In genomic region chr2:163858254-163858947, GRCm38 (mm10) we compare ENCODE assay signal across 10 mouse cellular contexts. TPM values are rescaled to one million over a fixed set of nuclear protein-coding genes. Genes with fewer than 3 reads are reported as not detected.
A peak's percentile ranks its signal among the peaks of the same experiment; 100 is the strongest.
DNase-seq lines count a peak whose midpoint lies in the region; ATAC-seq and TF ChIP-seq lines count a peak whose summit lies in the region.
"Had no signal": no experiment of that assay in that cellular context is flagged by ENCODE, and none has a peak within 500 bp of the region (broad histone marks: within the 10 kb centered on the region; RNA-seq: fewer than 3 reads in every experiment).

No protein-coding gene starts in this region.

- peak in 2 of 3 experiments; percentile 38 to 57; a peak in 4 of 6 replicates for TF ChIP-seq CTCF in MEL (IDR thresholded peaks at IDR 0.05 in 2 of 3, conservative IDR thresholded peaks at IDR 0.05 in 1 of 3; ENCODE audit: control insufficient read depth in 1 of 3, insufficient read depth in 1 of 3, low read depth in 2 of 3, low read length in 3 of 3, poor library complexity in 1 of 3, severe bottlenecking in 1 of 3)
- peak; percentile 79 for TF ChIP-seq CTCF in stomach, postnatal 0 days (IDR thresholded peaks at IDR 0.05; ENCODE audit: low read depth)

- WGBS in heart, embryonic 11.5 days (ENCODE audit: insufficient replicate concordance) = 15% methylated on average over 50 of the region's 50 CpGs
- WGBS in stomach, postnatal 0 days = 14% methylated on average over 46 of the region's 50 CpGs

- TF ChIP-seq POLR2A in MEL (IDR thresholded peaks at IDR 0.05; ENCODE audit: control insufficient read depth in 1 of 2, insufficient read depth in 1 of 2, low read depth in 1 of 2, low read length in 2 of 2, poor library complexity in 1 of 2) = no peak

- H3K9ac ChIP-seq in heart, embryonic 11.5 days (ENCODE audit: low read depth, low read length) = no peak overlapping the region
- no peak overlapping the region for H3K9ac ChIP-seq in MEL (ENCODE audit: control insufficient read depth, low read depth, low read length, poor library complexity, severe bottlenecking)
- H3K9ac ChIP-seq in stomach, postnatal 0 days (ENCODE audit: low read length) = no peak overlapping the region

- TF ChIP-seq RAD21 in MEL (IDR thresholded peaks at IDR 0.05; ENCODE audit: low read depth, low read length) = peak; percentile 17

- intact Hi-C loops in heart, postnatal 25 days (cut with DNase I) = loop anchor here (1.0 to 5.0 kb wide), 2 partner anchors 93 to 109 kb away; no protein-coding TSS in a partner anchor

- H3K36me3 ChIP-seq in heart, embryonic 11.5 days (ENCODE audit: control insufficient read depth, insufficient read depth, low read length) = no peaks in the 10 kb centered on the region
- no peaks in the 10 kb centered on the region for H3K36me3 ChIP-seq in MEL (ENCODE audit: control insufficient read depth in 1 of 2, insufficient read depth in 2 of 2, low read length in 2 of 2)
- no peaks in the 10 kb centered on the region for H3K36me3 ChIP-seq in stomach, postnatal 0 days (ENCODE audit: control insufficient read depth, insufficient read depth, low read length)
- H3K36me3 ChIP-seq: G1E had no signal

- ATAC-seq in heart, embryonic 11.5 days (replicated peaks; ENCODE audit: insufficient number of reproducible peaks, low FRiP score, low TSS enrichment) = no peak
- ATAC-seq in stomach, postnatal 0 days (ENCODE audit: low FRiP score, low TSS enrichment) = peak; percentile 15; the same call in 1 of the 2 replicates

- DNase-seq in heart, postnatal 25 days (ENCODE audit: low spot score) = no peak
- no peak for DNase-seq in MEL (ENCODE audit: low read depth, low spot score)
- peak; percentile 68 to 73 for DNase-seq in cerebellum, postnatal 36 days
- peak; percentile 24 for DNase-seq in gastrocnemius, postnatal 25 days
- DNase-seq in kidney, postnatal 10 days = peak; percentile 49
- peak; percentile 59 for DNase-seq in mesoderm, embryonic 11.5 days (ENCODE audit: low read depth, low spot score)
- peak; percentile 32 for DNase-seq in stomach, postnatal 0 days (ENCODE audit: low spot score)

- peak overlapping the region; percentile 10; the same call in 1 of the 2 replicates for H3K4me3 ChIP-seq in heart, embryonic 11.5 days (ENCODE audit: low read depth, low read length)
- no peak overlapping the region for H3K4me3 ChIP-seq in MEL (ENCODE audit: control insufficient read depth in 1 of 2, insufficient read depth in 1 of 2, low read depth in 2 of 2, low read length in 2 of 2)
- H3K4me3 ChIP-seq in stomach, postnatal 0 days (ENCODE audit: low read depth, low read length) = no peak overlapping the region

- H3K4me1 ChIP-seq in heart, embryonic 11.5 days (ENCODE audit: control insufficient read depth, insufficient read depth, low read length) = peaks cover 2% of the 10 kb centered on the region; the same call in 1 of the 2 replicates
- H3K4me1 ChIP-seq in MEL (ENCODE audit: control insufficient read depth in 1 of 2, insufficient read depth in 2 of 2, low read length in 2 of 2) = no peaks in the 10 kb centered on the region
- no peaks in the 10 kb centered on the region for H3K4me1 ChIP-seq in stomach, postnatal 0 days (replicated peaks; ENCODE audit: control insufficient read depth, insufficient read depth)

- H3K4me2 ChIP-seq in heart, embryonic 11.5 days = peak overlapping the region; percentile 42
- 0 out of 2 replicates have a peak overlapping the region, but pooled peaks have one; percentile 20 for H3K4me2 ChIP-seq in stomach, postnatal 0 days (replicated peaks; ENCODE audit: low read depth)

- H3K27me3 ChIP-seq in heart, embryonic 11.5 days (ENCODE audit: control insufficient read depth, insufficient read depth, low read length) = peaks cover 64% of the 10 kb centered on the region
- no peaks in the 10 kb centered on the region for H3K27me3 ChIP-seq in MEL (ENCODE audit: control insufficient read depth in 1 of 2, insufficient read depth in 2 of 2, low read length in 2 of 2)
- H3K27me3 ChIP-seq in stomach, postnatal 0 days (ENCODE audit: control insufficient read depth, insufficient read depth, low read length) = peaks cover 9% of the 10 kb centered on the region

- TF ChIP-seq EP300 in MEL (IDR thresholded peaks at IDR 0.05; ENCODE audit: low read depth in 1 of 2, low read length in 2 of 2) = no peak
- no peak for TF ChIP-seq EP300 in stomach, postnatal 0 days (optimal IDR thresholded peaks at IDR 0.05)

- no peaks in the 10 kb centered on the region for H3K79me2 ChIP-seq in MEL (ENCODE audit: control insufficient read depth, insufficient read depth, low read length, poor library complexity)

- H3K27ac ChIP-seq in heart, embryonic 11.5 days (ENCODE audit: low read depth, low read length) = no peak overlapping the region
- H3K27ac ChIP-seq in MEL (ENCODE audit: control insufficient read depth, low read depth, low read length) = no peak overlapping the region
- H3K27ac ChIP-seq in stomach, postnatal 0 days (replicated peaks) = no peak overlapping the region

- H3K9me3 ChIP-seq in heart, embryonic 11.5 days (replicated peaks; ENCODE audit: control insufficient read depth, low read length) = no peaks in the 10 kb centered on the region
- H3K9me3 ChIP-seq in MEL (replicated peaks; ENCODE audit: insufficient read depth, low read length) = no peaks in the 10 kb centered on the region
- H3K9me3 ChIP-seq in stomach, postnatal 0 days (ENCODE audit: control insufficient read depth, low read length) = no peaks in the 10 kb centered on the region
- H3K9me3 ChIP-seq: G1E had no signal

TF ChIP-seq in MEL, 35 proteins besides CTCF, POLR2A, EP300 and RAD21:
- TF ChIP-seq USF1 (IDR thresholded peaks at IDR 0.05; ENCODE audit: low read depth, low read length) = no peak
- TF ChIP-seq SMC3 (IDR thresholded peaks at IDR 0.05; ENCODE audit: low read depth, low read length) = 0 out of 2 replicates have a peak, but pooled peaks have one; percentile 19
- TF ChIP-seq ZNF384 (IDR thresholded peaks at IDR 0.05; ENCODE audit: low read depth, low read length) = no peak

RNA-seq across cellular contexts. Expression of gene Kcnk15, which starts 5.0 kb away (rescaled TPM):
- polyA plus RNA-seq in heart, embryonic 11.5 days (2014; fragmentation: Nextera tagmentation; extraction: Ambion mirVana) = not detected in 2 replicates
- not detected for total RNA-seq in heart, postnatal 25 days (2021)
- total RNA-seq in MEL (2012; rRNA removed) = not detected in 2 replicates
- not detected for polyA plus RNA-seq in MEL (2012; ENCODE audit: insufficient read depth in 1 of 2, insufficient read length in 2 of 2, low read depth in 1 of 2, low replicate concordance in 2 of 2, missing spikeins in 1 of 2)
- not detected for total RNA-seq in gastrocnemius, postnatal 25 days (2021)
- not detected in 2 replicates for polyA plus RNA-seq in stomach, postnatal 0 days (2015; fragmentation: Nextera tagmentation; extraction: Ambion mirVana)
- total RNA-seq: G1E had no signal
- polyA plus RNA-seq: G1E; heart, embryonic 16.5 days had no signal

RNA-seq across cellular contexts. Expression of gene Ccn5, which starts 37.7 kb away (rescaled TPM):
- polyA plus RNA-seq in heart, embryonic 11.5 days (2014; fragmentation: Nextera tagmentation; extraction: Ambion mirVana) = 0.14 and 0.17 TPM in 2 replicates
- total RNA-seq in heart, postnatal 25 days (2021) = 1 to 10 TPM in 1 of 2 experiments, under 1 TPM in 1; 0.98 to 1.3 TPM
- not detected in 2 replicates for total RNA-seq in MEL (2012; rRNA removed)
- not detected for polyA plus RNA-seq in MEL (2012; ENCODE audit: insufficient read depth in 1 of 2, insufficient read length in 2 of 2, low read depth in 1 of 2, low replicate concordance in 2 of 2, missing spikeins in 1 of 2)
- 1 to 10 TPM in 1 of 2 experiments, under 1 TPM in 1; 0.20 to 1.3 TPM for total RNA-seq in gastrocnemius, postnatal 25 days (2021)
- 0.08 and 0.21 TPM in 2 replicates for polyA plus RNA-seq in stomach, postnatal 0 days (2015; fragmentation: Nextera tagmentation; extraction: Ambion mirVana)
- total RNA-seq: G1E had no signal
- polyA plus RNA-seq: G1E had no signal

Comparison
In these comparisons a context has a peak if more than half of its experiments do, and no peak if none do; other contexts are left out.
1. DNase-seq: peak in cerebellum, postnatal 36 days (2 of 2), gastrocnemius, postnatal 25 days (single experiment), kidney, postnatal 10 days (single experiment), mesoderm, embryonic 11.5 days (single experiment) and stomach, postnatal 0 days (single experiment); none in heart, postnatal 25 days (single experiment) and MEL (single experiment).